Comparison of ENCODE assay signal across 8 mouse cellular contexts in the genomic region with DNA sequence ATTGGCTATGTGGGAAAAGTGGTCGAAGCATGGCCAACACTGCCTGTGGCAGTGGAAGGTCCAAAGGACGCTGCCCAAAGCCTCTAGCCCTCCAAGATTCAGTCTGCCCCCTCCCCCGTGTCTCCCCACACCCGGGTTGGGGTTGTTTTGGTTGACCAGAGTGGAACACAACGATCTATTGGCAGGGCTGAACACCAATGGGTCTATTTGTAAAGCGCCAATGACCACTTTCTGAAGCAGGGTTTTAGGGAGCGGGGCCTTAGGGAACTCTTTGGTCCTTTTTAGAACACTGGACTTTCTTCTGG. TPM values are rescaled to one million over a fixed set of nuclear protein-coding genes. Genes with fewer than 3 reads are reported as not detected.
DNase-seq lines count a peak whose midpoint lies in the region; ATAC-seq and TF ChIP-seq lines count a peak whose summit lies in the region.

No protein-coding gene starts in this region.

- H3K36me3 ChIP-seq in forebrain, embryonic 15.5 days: no peaks in the 10 kb centered on the region
- H3K36me3 ChIP-seq in intestine, embryonic 15.5 days: no peaks in the 10 kb centered on the region
- no peaks in the 10 kb centered on the region for H3K36me3 ChIP-seq in midbrain, postnatal 0 days (ENCODE audit: insufficient read depth, low read length)

- H3K4me1 ChIP-seq in forebrain, embryonic 15.5 days: peaks cover 30% of the 10 kb centered on the region
- H3K4me1 ChIP-seq in intestine, embryonic 15.5 days (replicated peaks): peaks cover 19% of the 10 kb centered on the region
- H3K4me1 ChIP-seq in midbrain, postnatal 0 days (ENCODE audit: insufficient read depth, low read length): peaks cover 11% of the 10 kb centered on the region; the same call in 1 of the 2 replicates

- H3K27me3 ChIP-seq in forebrain, embryonic 15.5 days: peaks cover 27% of the 10 kb centered on the region; the same call in 1 of the 2 replicates
- H3K27me3 ChIP-seq in intestine, embryonic 15.5 days (replicated peaks): peaks cover 11% of the 10 kb centered on the region; the same call in 1 of the 2 replicates
- peaks cover 17% of the 10 kb centered on the region for H3K27me3 ChIP-seq in midbrain, postnatal 0 days (ENCODE audit: insufficient read depth, low read length)

- H3K9me3 ChIP-seq in forebrain, embryonic 15.5 days: no peaks in the 10 kb centered on the region
- no peaks in the 10 kb centered on the region for H3K9me3 ChIP-seq in intestine, embryonic 15.5 days
- H3K9me3 ChIP-seq in midbrain, postnatal 0 days (ENCODE audit: low read length): no peaks in the 10 kb centered on the region

- intact Hi-C loops in left cerebral cortex, postnatal 36 days (cut with DNase I): loop anchor here (2.0 to 10.0 kb wide), 6 partner anchors 193 to 659 kb away; partner anchors contain the start of gene Depp1

- WGBS in forebrain, embryonic 15.5 days: 8% methylated on average over 7 of the region's 7 CpGs
- WGBS in intestine, embryonic 15.5 days: 30% methylated on average over 7 of the region's 7 CpGs
- 12% methylated on average over 7 of the region's 7 CpGs for WGBS in midbrain, postnatal 0 days

- no peak; the same call in 1 of the 2 replicates for ATAC-seq in forebrain, embryonic 15.5 days (replicated peaks)
- no peak for ATAC-seq in intestine, embryonic 15.5 days
- no peak; the same call in 1 of the 2 replicates for ATAC-seq in midbrain, postnatal 0 days (ENCODE audit: low FRiP score)

- H3K9ac ChIP-seq in forebrain, embryonic 15.5 days (replicated peaks): no peak overlapping the region
- no peak overlapping the region for H3K9ac ChIP-seq in intestine, embryonic 15.5 days
- no peak overlapping the region for H3K9ac ChIP-seq in midbrain, postnatal 0 days (replicated peaks; ENCODE audit: low read length, poor library complexity, severe bottlenecking)

- TF ChIP-seq CTCF in midbrain, postnatal 0 days (IDR thresholded peaks at IDR 0.05): no peak

- no peak overlapping the region for H3K27ac ChIP-seq in forebrain, embryonic 15.5 days (replicated peaks)
- no peak overlapping the region for H3K27ac ChIP-seq in intestine, embryonic 15.5 days
- H3K27ac ChIP-seq in midbrain, postnatal 0 days (ENCODE audit: low read depth, low read length): no peak overlapping the region

- peak overlapping the region; percentile 91 for H3K4me2 ChIP-seq in forebrain, embryonic 15.5 days (replicated peaks)
- peak overlapping the region; percentile 43 for H3K4me2 ChIP-seq in intestine, embryonic 15.5 days (replicated peaks)
- H3K4me2 ChIP-seq in midbrain, postnatal 0 days (ENCODE audit: low read depth, low read length, poor library complexity, severe bottlenecking): no peak overlapping the region; the same call in 1 of the 2 replicates

- H3K4me3 ChIP-seq in forebrain, embryonic 15.5 days: peak overlapping the region; percentile 54; the same call in 1 of the 2 replicates
- H3K4me3 ChIP-seq in intestine, embryonic 15.5 days (replicated peaks): no peak overlapping the region
- H3K4me3 ChIP-seq in midbrain, postnatal 0 days (ENCODE audit: low read depth, low read length): peak overlapping the region; percentile 48; the same call in 1 of the 2 replicates

- DNase-seq in left cerebral cortex, postnatal 36 days (ENCODE audit: low spot score in 2 of 2): peak; percentile 13 to 19
- DNase-seq in left cerebral cortex, adult 18-20 months (ENCODE audit: low spot score in 2 of 2): no peak
- DNase-seq in midbrain, postnatal 0 days (ENCODE audit: low spot score): no peak
- no peak for DNase-seq in left cerebral cortex, adult 11 months (ENCODE audit: low spot score)
- no peak for DNase-seq in yolk sac, embryonic 10.5 days (ENCODE audit: low spot score)
- DNase-seq in spleen, adult 18-20 months: no peak

RNA-seq across cellular contexts. Expression of gene Cxcl12, which starts 1.0 kb away (rescaled TPM):
- 10 to 100 TPM; 46.5 to 49.7 TPM for total RNA-seq in left cerebral cortex, postnatal 36 days (2021)
- 10 to 100 TPM; 47.2 to 51.4 TPM for total RNA-seq in left cerebral cortex, adult 18-20 months (2021)
- polyA plus RNA-seq in forebrain, embryonic 15.5 days (2015; fragmentation: Nextera tagmentation; extraction: Ambion mirVana): 58.6 and 62.7 TPM in 2 replicates
- 147 and 163 TPM in 2 replicates for polyA plus RNA-seq in intestine, embryonic 15.5 days (2015; fragmentation: Nextera tagmentation; extraction: Ambion mirVana)
- 27.8 and 32.8 TPM in 2 replicates for total RNA-seq in midbrain, postnatal 0 days (2014; rRNA removed)
- 68.2 and 79.0 TPM in 2 replicates for polyA plus RNA-seq in midbrain, postnatal 0 days (2015; fragmentation: Nextera tagmentation; extraction: Ambion mirVana)

Comparison
In these comparisons a context has a peak if more than half of its experiments do, and no peak if none do; other contexts are left out.
1. DNase-seq: peak in left cerebral cortex, postnatal 36 days (2 of 2); none in left cerebral cortex, adult 18-20 months (0 of 2), midbrain, postnatal 0 days (single experiment), left cerebral cortex, adult 11 months (single experiment), yolk sac, embryonic 10.5 days (single experiment) and spleen, adult 18-20 months (0 of 2).